Mouse (Mus musculus): ENCODE results near the gene BC030867.

BC030867 gene

GRCm38 (mm10) chr11:102290141-102290540, 41.5 kb downstream of the BC030867 start:
- DNase-seq (ENCODE audit: low spot score in 2 of 2), result no peak

- no peak for DNase-seq (ENCODE audit: low spot score in 2 of 2)
Measured at GRCm38 (mm10) chr11:102291051-102291535, 42.4 kb downstream of the BC030867 start.

GRCm38 (mm10) chr11:102293971-102294370, 45.3 kb downstream of the BC030867 start:
- no peak for DNase-seq (ENCODE audit: low spot score in 2 of 2)

- no peak for DNase-seq (ENCODE audit: low spot score in 2 of 2)
Measured at GRCm38 (mm10) chr11:102294416-102294815, 45.7 kb downstream of the BC030867 start.

- DNase-seq (ENCODE audit: low spot score in 2 of 2), result peak in 1 of 2 experiments; percentile 58
Measured at GRCm38 (mm10) chr11:102294887-102295597, 46.4 kb downstream of the BC030867 start.

- peak; percentile 50 to 65 for DNase-seq (ENCODE audit: low spot score in 2 of 2)
Measured at GRCm38 (mm10) chr11:102295598-102296471, 47.2 kb downstream of the BC030867 start.

- DNase-seq (ENCODE audit: low spot score in 2 of 2), result peak; percentile 98
Measured at GRCm38 (mm10) chr11:102296491-102297472, 48.1 kb downstream of the BC030867 start, which contains the start of gene Atxn7l3. Atxn7l3 (minus strand) TSS chr11:102296631.

GRCm38 (mm10) chr11:102297577-102298556, 49.2 kb downstream of the BC030867 start:
- no peak for DNase-seq (ENCODE audit: low spot score in 2 of 2)

GRCm38 (mm10) chr11:102299839-102300238, 51.2 kb downstream of the BC030867 start:
- DNase-seq (ENCODE audit: low spot score in 2 of 2), result no peak

- DNase-seq (ENCODE audit: low spot score in 2 of 2), result no peak
Measured at GRCm38 (mm10) chr11:102304141-102304540, 55.5 kb downstream of the BC030867 start.

GRCm38 (mm10) chr11:102305359-102305758, 56.7 kb downstream of the BC030867 start:
- DNase-seq (ENCODE audit: low spot score in 2 of 2), result no peak

GRCm38 (mm10) chr11:102308104-102308503, 59.4 kb downstream of the BC030867 start:
- DNase-seq (ENCODE audit: low spot score in 2 of 2), result no peak

- DNase-seq (ENCODE audit: low spot score in 2 of 2), result peak; percentile 96 to 97
Measured at GRCm38 (mm10) chr11:102308979-102309378, 60.3 kb downstream of the BC030867 start.

- DNase-seq (ENCODE audit: low spot score in 2 of 2), result no peak
Measured at GRCm38 (mm10) chr11:102309821-102310617, 61.3 kb downstream of the BC030867 start.

- DNase-seq (ENCODE audit: low spot score in 2 of 2), result no peak
Measured at GRCm38 (mm10) chr11:102310768-102311695, 62.4 kb downstream of the BC030867 start.

- no peak for DNase-seq (ENCODE audit: low spot score in 2 of 2)
Measured at GRCm38 (mm10) chr11:102311966-102312365, 63.3 kb downstream of the BC030867 start.

GRCm38 (mm10) chr11:102312586-102312985, 63.9 kb downstream of the BC030867 start:
- DNase-seq (ENCODE audit: low spot score in 2 of 2), result no peak

- no peak for DNase-seq (ENCODE audit: low spot score in 2 of 2)
Measured at GRCm38 (mm10) chr11:102314321-102314720, 65.6 kb downstream of the BC030867 start.
